Mouse (Mus musculus): Measurements from ENCODE around the gene Anks1.

GRCm38 (mm10) chr17:28072730-28073129, 163.6 kb downstream of the Anks1 start:
- TF ChIP-seq CTCF (IDR thresholded peaks at IDR 0.05; ENCODE audit: borderline replicate concordance, extremely low read depth, insufficient read depth, insufficient read length) (no peak), POLR2A (IDR thresholded peaks at IDR 0.05; ENCODE audit: borderline replicate concordance, extremely low read depth, insufficient read depth, insufficient read length, poor library complexity, severe bottlenecking) (no peak)
